Mouse (Mus musculus) left cerebral cortex, postnatal 14 days (tissue): ENCODE measurements around the gene Foxn3. TPM values are rescaled to one million over a fixed set of nuclear protein-coding genes. Genes with fewer than 3 reads are reported as not detected.

Experiments
- DNase-seq, 2 experiments: peaks; one replicate each; pipeline ENCODE4 v3.0.0; 2021 to 2022; ENCODE audit warnings: low spot score in 2 of 2, mixed read lengths in 1 of 2
- intact Hi-C: fragments of 180-260 bp; cut with DNase I; formaldehyde crosslinking; loops from one replicate; pipeline ENCODE4 v1.15.1; 2025
- total RNA-seq, 2 experiments: library from RNA; stranded (reverse); gene quantifications; 2 replicates each; pipeline ENCODE4 v1.2.3; 2021

Gene Foxn3
- total RNA-seq, 2 experiments from 2014 or later, result 47.2 to 51.6 TPM

- intact Hi-C loops, result loop anchor here (10.0 kb wide), 2 partner anchors 149 to 269 kb away; no protein-coding TSS in a partner anchor
- no peak for DNase-seq
Observed at GRCm38 (mm10) chr12:99565606-99566005, 2.2 kb upstream of the Foxn3 start.

GRCm38 (mm10) chr12:99564301-99564910, 1.0 kb upstream of the Foxn3 start:
- intact Hi-C loops, result loop anchor here (5.0 to 10.0 kb wide), 4 partner anchors 92 to 270 kb away; no protein-coding TSS in a partner anchor
- DNase-seq, result no peak

DNA sequence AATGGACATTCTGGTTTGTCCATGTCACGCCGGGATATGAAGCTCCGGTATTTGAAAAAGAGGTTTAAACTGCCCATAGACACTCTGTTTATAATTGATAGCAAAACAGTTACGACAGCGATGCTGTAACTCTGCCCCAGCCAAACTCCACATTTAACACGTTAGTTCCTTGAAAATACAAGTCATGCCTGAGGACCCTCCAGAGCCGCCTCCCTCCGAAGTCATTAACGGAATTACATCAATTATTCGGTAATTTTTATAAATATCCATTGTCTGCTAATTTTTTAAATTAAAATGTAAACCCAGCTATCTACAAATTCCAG, 554 bp downstream of the Foxn3 start:
- DNase-seq, result peak in 1 of 2 experiments; percentile 13
- intact Hi-C loops, result loop anchor here (5.0 to 10.0 kb wide), 4 partner anchors 91 to 272 kb away; no protein-coding TSS in a partner anchor

- intact Hi-C loops, result loop anchor here (5.0 to 10.0 kb wide), 4 partner anchors 90 to 273 kb away; no protein-coding TSS in a partner anchor
- peak; percentile 33 to 47 for DNase-seq
Observed at GRCm38 (mm10) chr12:99562073-99562866, 1.1 kb downstream of the Foxn3 start.

DNA sequence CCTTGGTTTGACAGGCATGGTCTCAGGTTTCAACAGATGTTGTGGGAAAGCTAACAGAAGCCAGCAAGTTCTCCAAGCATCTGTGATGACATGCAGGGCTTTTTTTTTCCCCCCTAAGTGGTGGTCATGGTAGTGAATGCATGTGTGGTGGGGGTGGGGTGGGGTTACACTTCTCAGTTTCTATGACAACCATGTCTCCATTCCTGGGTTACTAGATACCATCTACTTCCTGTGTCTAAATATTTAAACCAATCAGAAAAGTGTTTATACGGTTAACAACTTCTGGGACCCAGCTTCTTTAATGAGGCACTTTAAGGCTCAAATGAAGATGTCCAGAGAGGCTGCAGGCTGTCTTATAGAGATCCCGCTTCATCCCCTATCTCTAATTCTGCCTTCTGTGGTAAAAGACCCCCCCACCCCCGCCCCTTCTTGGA, 2.0 kb downstream of the Foxn3 start:
- peak in 1 of 2 experiments; percentile 45 for DNase-seq
- intact Hi-C loops, result loop anchor here (5.0 to 10.0 kb wide), 4 partner anchors 89 to 273 kb away; no protein-coding TSS in a partner anchor

DNA sequence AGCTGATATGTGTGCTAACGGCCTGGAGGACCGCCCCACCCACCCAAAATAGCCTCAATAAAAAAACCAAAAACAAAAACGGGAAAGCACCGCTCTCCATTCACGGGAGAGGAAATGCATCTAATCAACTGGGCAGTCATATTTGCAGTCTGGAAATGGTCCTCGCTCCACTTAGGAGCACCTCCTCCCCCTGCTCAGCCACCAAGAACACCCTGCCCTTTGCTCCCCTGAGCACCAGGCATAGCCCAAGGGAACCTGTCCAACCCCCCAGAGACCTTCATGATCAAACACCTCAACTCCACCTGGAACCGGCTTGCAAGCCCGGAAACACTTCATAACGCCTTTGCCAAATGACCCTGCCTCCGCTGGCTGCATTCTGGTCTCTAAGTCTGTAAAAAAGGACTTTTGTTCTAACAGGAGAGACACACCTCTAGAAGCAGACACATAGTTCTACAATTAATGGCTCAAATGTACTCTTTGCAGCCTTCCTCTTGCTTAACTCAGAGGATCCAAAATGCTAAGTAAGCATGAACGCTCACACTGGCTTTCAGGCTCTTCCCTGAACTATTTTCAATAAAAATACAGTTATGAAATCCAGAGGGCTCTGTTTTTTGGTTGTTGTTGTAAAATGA, 2.6 kb downstream of the Foxn3 start:
- no peak for DNase-seq
- intact Hi-C loops, result loop anchor here (5.0 to 10.0 kb wide), 4 partner anchors 89 to 274 kb away; no protein-coding TSS in a partner anchor

DNA sequence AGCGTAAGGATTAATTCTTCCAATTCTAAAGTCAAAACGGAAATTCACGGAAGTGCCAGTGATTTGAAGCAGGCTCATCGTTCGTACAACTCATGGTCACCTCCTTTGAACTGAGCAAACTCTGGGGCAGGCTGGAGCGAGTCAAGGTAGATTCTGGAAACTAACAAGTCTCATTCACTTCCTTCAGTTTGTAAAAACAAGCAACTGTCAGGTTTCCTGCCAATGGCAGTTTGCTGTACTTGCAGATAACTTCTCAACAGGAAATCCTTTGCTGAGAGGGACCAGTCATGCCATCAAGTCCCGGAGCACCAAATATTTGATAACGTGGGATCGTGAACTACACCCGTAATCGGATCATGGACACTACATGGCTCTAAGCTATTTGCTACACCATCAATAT, 3.9 kb downstream of the Foxn3 start:
- no peak for DNase-seq
- intact Hi-C loops, result loop anchor here (10.0 kb wide), 1 partner anchor 465 kb away; no protein-coding TSS in a partner anchor

GRCm38 (mm10) chr12:99558476-99558875, 4.9 kb downstream of the Foxn3 start:
- intact Hi-C loops, result loop anchor here (10.0 kb wide), 1 partner anchor 464 kb away; no protein-coding TSS in a partner anchor
- no peak for DNase-seq

DNA sequence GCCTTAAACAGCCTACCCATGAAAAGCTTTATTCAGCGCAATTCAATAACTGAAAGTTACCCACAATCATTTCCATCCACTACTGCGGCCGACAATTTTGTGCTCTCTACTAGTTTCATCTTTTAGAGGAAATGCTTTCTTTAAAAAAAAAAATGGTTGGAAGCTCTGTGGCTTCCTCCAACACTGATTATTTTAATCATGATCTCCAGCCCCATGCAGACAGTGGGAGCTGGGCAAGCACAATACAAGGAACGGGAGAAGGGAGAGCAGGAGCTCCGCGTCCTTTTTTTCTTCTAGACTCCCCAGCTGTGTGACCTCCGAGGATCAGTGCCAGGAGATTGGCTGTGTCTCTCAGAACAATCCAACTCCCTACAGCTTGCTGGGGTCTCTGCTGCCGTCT, 5.9 kb downstream of the Foxn3 start:
- intact Hi-C loops, result loop anchor here (10.0 kb wide), 1 partner anchor 463 kb away; no protein-coding TSS in a partner anchor

DNA sequence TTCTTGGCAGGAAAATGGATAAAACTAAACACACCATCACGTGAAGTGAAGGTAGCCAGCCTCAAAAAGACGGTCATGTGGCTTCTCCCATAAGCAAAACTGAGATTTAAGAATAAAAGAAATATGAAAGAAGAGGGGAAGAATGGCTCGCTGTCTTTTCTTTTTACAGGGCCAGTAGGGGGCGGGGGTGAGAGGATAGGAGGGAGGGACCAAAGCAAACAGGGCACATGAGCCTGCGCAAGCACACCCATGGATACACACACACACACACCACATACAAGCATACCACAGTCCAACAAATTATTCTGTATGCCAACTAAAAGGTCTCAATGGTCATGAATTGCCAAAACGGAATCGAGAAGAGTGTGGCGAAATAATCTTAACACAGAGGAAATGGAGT, 12.8 kb downstream of the Foxn3 start:
- no peak for DNase-seq
- intact Hi-C loops, result loop anchor here (10.0 kb wide), 1 partner anchor 456 kb away; no protein-coding TSS in a partner anchor

More for the DNA sequence above, 5.9 kb downstream of the Foxn3 start:
- no peak for DNase-seq

DNA sequence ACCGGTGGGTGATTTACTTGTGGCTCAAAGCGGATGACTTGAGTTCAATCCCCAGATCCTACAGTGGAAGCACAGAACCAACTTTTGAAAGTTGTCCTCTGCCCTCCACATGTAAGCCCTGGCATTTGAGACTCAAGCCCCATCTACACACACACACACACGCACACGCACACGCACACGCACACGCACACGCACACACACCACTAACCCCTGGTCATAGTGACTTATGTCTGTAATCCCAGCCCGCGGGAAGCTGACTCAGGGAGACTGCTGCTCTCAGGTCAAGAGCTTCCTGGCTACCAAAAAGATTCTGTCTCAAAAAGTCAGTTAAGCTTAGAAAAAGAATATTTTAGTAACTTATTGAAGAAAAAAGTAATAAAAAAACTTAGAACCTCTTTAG, 13.6 kb downstream of the Foxn3 start:
- intact Hi-C loops, result loop anchor here (10.0 kb wide), 1 partner anchor 455 kb away; no protein-coding TSS in a partner anchor
- DNase-seq, result no peak

DNA sequence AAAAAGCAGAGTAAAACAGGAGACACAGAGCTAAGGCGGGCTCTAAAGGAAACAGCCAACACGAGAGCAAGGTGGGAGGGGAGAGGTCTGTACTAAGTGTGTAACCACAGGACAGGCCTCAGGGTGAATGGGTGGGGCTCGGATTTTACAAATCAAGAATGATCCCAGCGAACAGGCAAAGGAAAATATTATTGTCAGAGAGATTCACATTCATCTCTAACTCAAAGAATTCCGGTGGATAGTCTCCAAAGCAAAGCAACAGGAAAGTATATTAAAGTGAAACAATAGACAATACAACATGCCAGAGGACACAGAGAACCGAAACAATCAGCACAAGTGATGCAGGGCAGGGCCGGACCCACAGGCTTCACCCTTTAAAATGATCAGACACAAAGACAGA, 15.0 kb downstream of the Foxn3 start:
- no peak for DNase-seq
- intact Hi-C loops, result no loop called here

DNA sequence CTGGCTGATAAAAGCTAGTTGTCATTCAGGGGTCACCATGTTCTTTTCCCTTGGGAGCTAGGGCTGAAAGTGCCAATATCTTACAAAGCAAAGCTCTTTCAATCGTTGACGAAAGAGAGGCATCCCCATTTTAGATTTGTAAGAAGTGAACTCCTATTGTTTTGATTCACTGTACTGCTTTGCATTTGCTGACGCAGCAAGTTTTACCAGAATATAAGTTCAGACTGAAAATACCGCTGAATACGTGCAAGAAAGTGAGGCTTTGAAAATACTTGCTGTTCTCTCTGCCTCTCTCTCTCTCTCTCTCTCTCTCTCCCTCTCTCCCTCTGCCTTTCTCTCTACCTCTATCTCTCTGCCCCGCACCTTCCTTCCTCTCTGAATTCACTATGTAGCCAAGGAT, 16.1 kb downstream of the Foxn3 start:
- intact Hi-C loops, result no loop called here
- DNase-seq, result no peak

DNA sequence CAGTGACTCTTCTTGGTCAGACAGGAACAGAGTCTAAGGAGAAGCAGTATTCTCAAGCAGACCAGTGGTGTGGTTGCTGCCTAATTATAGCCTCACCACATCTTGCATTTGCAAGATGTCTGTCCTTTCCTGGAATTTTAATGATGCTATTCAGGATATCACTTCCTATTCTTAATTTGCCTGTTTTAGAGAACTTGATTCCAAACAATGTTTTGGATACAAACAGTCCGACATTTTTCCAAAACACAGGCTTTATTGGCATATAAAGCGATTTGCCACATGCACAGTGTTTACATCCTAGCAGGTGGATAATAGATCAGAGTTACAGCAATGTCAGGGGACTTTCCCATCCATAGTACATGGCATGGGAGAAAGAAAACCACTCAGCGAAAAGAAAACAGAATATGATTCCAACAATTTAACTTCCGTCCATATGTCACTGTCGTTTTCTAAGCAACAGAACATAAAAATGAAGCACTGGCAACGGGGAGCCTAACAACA, 18.1 kb downstream of the Foxn3 start:
- intact Hi-C loops, result no loop called here

GRCm38 (mm10) chr12:99544262-99545128, 18.9 kb downstream of the Foxn3 start:
- DNase-seq, result no peak
- intact Hi-C loops, result no loop called here

More for the DNA sequence above, 18.1 kb downstream of the Foxn3 start:
- DNase-seq, result no peak

DNA sequence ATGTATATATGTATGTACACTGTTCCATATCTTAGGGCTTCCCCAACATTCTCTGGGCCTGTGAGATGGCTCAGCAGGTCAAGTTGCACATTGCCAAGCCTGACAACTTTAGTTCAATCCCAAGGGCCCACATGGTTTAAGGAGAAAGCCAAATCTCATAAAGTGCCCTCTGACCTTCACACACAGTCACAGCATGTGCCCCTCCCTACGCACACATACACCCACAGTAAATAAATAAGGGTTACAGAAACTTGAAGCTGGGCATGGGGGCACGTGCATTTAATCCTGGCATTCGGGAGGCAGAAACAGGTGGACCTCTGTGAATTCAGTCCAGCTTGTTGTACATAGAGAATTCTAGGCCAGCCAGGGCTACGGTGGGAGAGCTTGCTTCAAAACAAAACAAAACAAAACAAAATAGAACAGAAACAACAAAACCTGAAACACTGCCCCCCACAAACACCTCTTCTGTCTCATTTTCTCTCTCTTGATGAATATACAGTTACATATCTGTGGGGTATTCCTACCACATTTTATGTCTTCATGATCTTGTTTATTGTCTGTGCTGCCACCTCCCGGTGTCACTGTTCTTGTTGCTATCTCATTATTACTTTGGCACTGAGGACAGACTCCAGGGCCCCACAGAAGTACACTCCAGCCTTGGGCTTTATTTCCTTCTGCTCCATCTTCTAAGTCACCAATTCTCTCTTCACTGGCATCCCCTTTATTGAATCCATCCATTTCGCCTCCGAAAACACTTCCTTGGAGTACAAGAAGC, 19.8 kb downstream of the Foxn3 start:
- no peak for DNase-seq
- intact Hi-C loops, result no loop called here

GRCm38 (mm10) chr12:99540201-99540600, 23.2 kb downstream of the Foxn3 start:
- intact Hi-C loops, result no loop called here
- DNase-seq, result no peak

DNA sequence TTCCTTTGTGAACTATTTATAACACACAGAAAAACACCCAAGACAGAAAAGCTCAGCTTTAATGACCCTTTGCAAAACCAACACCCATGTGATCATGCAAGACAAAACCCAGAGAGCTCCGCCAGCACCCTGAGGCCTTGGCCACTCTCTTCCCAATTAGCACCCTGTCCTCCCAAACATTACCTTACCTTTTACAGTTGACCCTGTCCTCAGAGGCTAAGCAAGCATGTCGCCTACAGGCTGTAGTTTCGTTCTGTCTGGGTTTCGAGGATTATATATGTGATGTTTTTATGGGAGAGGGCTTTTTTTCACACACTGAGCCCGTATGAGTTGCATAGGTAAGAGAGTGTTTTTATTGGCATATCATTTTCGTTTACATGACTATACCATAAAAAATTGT, 26.1 kb downstream of the Foxn3 start:
- no peak for DNase-seq

More for the DNA sequence above, 26.1 kb downstream of the Foxn3 start:
- intact Hi-C loops, result no loop called here
